Mouse (Mus musculus) liver, embryonic 14.5 days (tissue): ENCODE data around the gene Stxbp1. TPM values are rescaled to one million over a fixed set of nuclear protein-coding genes. Genes with fewer than 3 reads are reported as not detected.

Source experiments
- ATAC-seq: fragments of 200-750 bp; cut with Nextera tagmentation; 2 replicates; pipeline ENCODE4 v1.8.0; 2017; ENCODE audit warnings: moderate number of reproducible peaks, mild to moderate bottlenecking, moderate library complexity; ENCODE audit not compliant: insufficient read depth
- DNase-seq, 3 experiments: peaks; one replicate each; pipeline ENCODE4 v3.0.0-alpha.2; 2012 to 2013; ENCODE audit warnings: low read depth in 3 of 3, low spot score in 3 of 3
- H3K27ac ChIP-seq: fragments of 300-500 bp; sonication (generic); 2 replicates; pipeline ENCODE4 v1.5.1; 2014; ENCODE audit warnings: moderate library complexity, mild to moderate bottlenecking, control low read depth, inconsistent platforms
- H3K27me3 ChIP-seq: fragments of 300-500 bp; sonication (generic); 2 replicates; pipeline ENCODE4 v1.6.1; 2014; ENCODE audit warnings: mild to moderate bottlenecking, low read length, moderate library complexity; ENCODE audit not compliant: control insufficient read depth, insufficient read depth
- H3K36me3 ChIP-seq: fragments of 300-500 bp; sonication (generic); replicated peaks from 2 replicates; pipeline ENCODE4 v1.6.1; 2014; ENCODE audit warnings: low read depth; ENCODE audit not compliant: control insufficient read depth, insufficient read depth
- H3K4me1 ChIP-seq, 2 experiments: fragments of 200-500 bp in 1 of 2; fragments of 300-500 bp in 1 of 2; sonication (generic) in 1 of 2; replicated peaks; 2 replicates each; pipeline ENCODE4 v1.6.1; 2012 to 2014; ENCODE audit warnings: antibody characterized with exemption in 1 of 2, inconsistent platforms in 1 of 2, low read length in 1 of 2; ENCODE audit not compliant: control insufficient read depth in 2 of 2, insufficient read depth in 2 of 2
- H3K4me2 ChIP-seq: fragments of 300-500 bp; sonication (generic); 2 replicates; pipeline ENCODE4 v1.6.1; 2014; ENCODE audit warnings: low read depth, mild to moderate bottlenecking, control low read depth, moderate library complexity
- H3K4me3 ChIP-seq, 2 experiments: fragments of 200-500 bp in 1 of 2; fragments of 300-500 bp in 1 of 2; sonication (generic) in 1 of 2; 2 replicates each; pipeline ENCODE4 v1.5.1; 2012 to 2014; ENCODE audit warnings: low read depth in 2 of 2, low read length in 2 of 2, mild to moderate bottlenecking in 2 of 2, control low read depth in 1 of 2, inconsistent platforms in 1 of 2, moderate library complexity in 1 of 2; ENCODE audit not compliant: insufficient read depth in 1 of 2
- H3K9ac ChIP-seq: fragments of 300-500 bp; sonication (generic); replicated peaks from 2 replicates; pipeline ENCODE4 v1.6.1; 2014; ENCODE audit warnings: mild to moderate bottlenecking, control low read depth, moderate library complexity
- H3K9me3 ChIP-seq: fragments of 300-500 bp; sonication (generic); 2 replicates; pipeline ENCODE4 v1.6.1; 2016; ENCODE audit warnings: low read length, mixed read lengths; ENCODE audit not compliant: control insufficient read depth
- CTCF ChIP-seq: IDR thresholded peaks from 2 replicates; pipeline ENCODE4 v1.5.1; 2016; ENCODE audit warnings: antibody characterized with exemption, low read depth, control low read depth
- EP300 ChIP-seq: IDR thresholded peaks from 2 replicates; pipeline ENCODE4 v1.6.1; 2016; ENCODE audit warnings: antibody characterized with exemption, low read depth
- WGBS: fragments of 180-500 bp; shearing (Covaris S2); extraction: QIAGEN DNeasy Blood & Tissue Kit; methylation state at CpG from one replicate; pipeline ENCODE4 v1.1.7; 2014; ENCODE audit not compliant: insufficient replicate concordance; 5-methylcytosine and 5-hydroxymethylcytosine counted together
- polyA plus RNA-seq, 2 experiments: library from polyadenylated mRNA; depleted of rRNA in 1 of 2; stranded (reverse) in 1 of 2; unstranded in 1 of 2; fragments of >200 nt; fragmentation: Nextera tagmentation in 1 of 2; extraction: Ambion mirVana in 1 of 2; gene quantifications; 2 replicates each; pipeline versions ENCODE4 v1.2.1 to v1.2.3; 2012 to 2014

Gene Stxbp1
- polyA plus RNA-seq, 2 experiments, result 2.1 to 2.6 TPM

DNA sequence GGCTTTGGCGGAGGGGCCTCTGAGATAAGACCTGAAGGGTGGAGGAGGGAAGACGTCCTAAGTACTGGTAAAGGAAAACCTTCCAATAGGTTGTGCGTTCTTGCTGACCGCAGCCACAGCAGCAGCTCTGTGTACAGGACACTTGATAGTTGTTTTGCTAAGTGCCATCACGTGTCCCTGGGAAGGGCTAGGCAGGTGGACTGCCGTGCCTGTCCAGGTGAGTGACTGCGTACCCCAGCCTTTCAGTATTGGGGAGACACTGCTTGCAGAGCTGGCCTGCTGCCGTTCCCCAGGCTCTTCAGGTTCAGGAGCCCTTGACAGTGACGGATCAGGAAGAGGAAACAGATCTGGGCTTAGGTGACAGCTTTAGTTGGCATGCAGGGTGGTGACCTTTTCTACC, 44.2 kb upstream of the Stxbp1 start:
- Histone ChIP-seq H3K27ac (no peak overlapping the region), H3K27me3 (no peaks in the 10 kb centered on the region), H3K4me3 (no peak overlapping the region), H3K4me2 (no peak overlapping the region), H3K9ac (no peak overlapping the region), H3K36me3 (no peaks in the 10 kb centered on the region), H3K4me1 (peaks cover 13 to 39% of the 10 kb centered on the region in 2 experiments; a peak in 3 of 4 replicates), H3K9me3 (no peaks in the 10 kb centered on the region)
- ATAC-seq (no peak), DNase-seq (no peak)
- 31% methylated on average over 9 of the region's 9 CpGs for WGBS
- TF ChIP-seq EP300, result no peak
- TF ChIP-seq CTCF, result no peak

DNA sequence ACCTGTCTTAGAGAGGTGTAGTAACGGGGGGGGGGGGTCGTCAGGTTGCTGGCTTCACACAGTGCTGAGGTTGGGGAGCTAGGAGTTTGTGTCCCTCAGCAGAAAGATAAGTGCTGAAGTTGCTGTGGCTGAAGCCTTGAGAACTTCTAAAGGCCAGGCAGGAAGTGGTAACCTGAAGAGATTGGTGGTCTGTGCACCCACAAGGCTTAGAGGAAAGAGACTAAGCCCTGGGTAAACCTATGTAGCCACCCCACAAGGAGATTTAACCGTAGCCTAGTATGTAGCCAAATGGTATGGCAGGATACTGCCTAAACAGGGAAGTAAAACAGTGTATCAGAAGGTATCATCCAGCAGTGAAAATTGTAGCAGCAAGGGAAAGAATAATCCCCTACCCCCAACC, 43.2 kb upstream of the Stxbp1 start:
- Histone ChIP-seq H3K27ac (no peak overlapping the region), H3K9me3 (no peaks in the 10 kb centered on the region)
- 18% methylated on average over 3 of the region's 3 CpGs for WGBS

DNA sequence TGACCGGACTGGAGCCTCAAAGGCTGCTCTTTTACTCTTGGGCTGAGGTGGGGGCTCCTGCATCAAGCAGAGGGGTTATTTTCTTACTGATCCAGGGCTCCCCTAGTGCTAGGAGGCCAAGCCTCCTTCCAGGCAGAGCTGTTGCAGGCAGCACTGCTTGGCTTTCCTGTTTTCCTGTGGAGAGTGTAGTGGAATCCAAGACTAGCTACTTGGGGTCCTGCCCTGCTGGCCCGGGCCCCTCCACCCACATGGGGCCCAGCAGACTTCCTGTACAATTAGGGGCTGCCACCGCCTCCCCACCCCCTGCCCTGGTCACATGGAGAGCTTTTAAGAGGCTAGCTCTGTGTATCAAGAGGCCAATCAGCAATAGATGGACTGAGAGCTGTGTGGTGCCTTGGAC, 41.5 kb upstream of the Stxbp1 start:
- Histone ChIP-seq H3K4me2 (no peak overlapping the region), H3K9me3 (no peaks in the 10 kb centered on the region), H3K4me1 (peaks cover 13 to 33% of the 10 kb centered on the region in 2 experiments; a peak in 3 of 4 replicates), H3K4me3 (no peak overlapping the region), H3K27me3 (no peaks in the 10 kb centered on the region), H3K36me3 (no peaks in the 10 kb centered on the region), H3K27ac (no peak overlapping the region), H3K9ac (no peak overlapping the region)
- no peak for TF ChIP-seq CTCF
- no peak for TF ChIP-seq EP300
- ATAC-seq, result no peak
- 25% methylated on average over 3 of the region's 3 CpGs for WGBS
- DNase-seq, result no peak

More for the DNA sequence above, 43.2 kb upstream of the Stxbp1 start:
- Histone ChIP-seq H3K36me3 (no peaks in the 10 kb centered on the region), H3K4me3 (no peak overlapping the region), H3K9ac (no peak overlapping the region), H3K4me2 (no peak overlapping the region), H3K27me3 (no peaks in the 10 kb centered on the region), H3K4me1 (peaks cover 13 to 36% of the 10 kb centered on the region in 2 experiments; a peak in 3 of 4 replicates)
- ATAC-seq, result no peak
- DNase-seq, result no peak
- TF ChIP-seq CTCF (no peak), EP300 (no peak)

DNA sequence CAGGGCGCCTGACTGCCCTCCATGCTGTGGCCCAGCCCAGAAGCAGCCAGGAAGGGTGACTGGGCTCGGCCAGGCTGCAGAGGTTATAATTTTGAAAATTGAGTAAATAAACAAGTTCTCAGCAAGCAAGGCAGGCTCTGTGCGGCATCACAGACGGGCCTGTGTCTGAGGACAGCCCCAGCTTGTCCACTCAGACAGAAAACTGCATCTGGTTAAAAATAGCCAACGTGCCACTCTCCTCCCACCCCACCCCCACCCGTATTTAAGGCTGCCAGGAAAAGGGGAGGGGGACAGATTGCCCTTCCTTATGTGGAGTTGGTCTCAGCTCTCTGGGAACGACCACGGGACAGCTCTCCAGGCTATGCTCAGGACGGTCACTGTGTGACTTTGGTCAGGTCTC, 41.0 kb upstream of the Stxbp1 start:
- WGBS, result 24% methylated on average over 9 of the region's 9 CpGs
- Histone ChIP-seq H3K9ac (no peak overlapping the region), H3K4me3 (no peak overlapping the region), H3K27ac (no peak overlapping the region), H3K27me3 (no peaks in the 10 kb centered on the region), H3K4me2 (no peak overlapping the region), H3K36me3 (no peaks in the 10 kb centered on the region), H3K9me3 (no peaks in the 10 kb centered on the region), H3K4me1 (peaks cover 13 to 34% of the 10 kb centered on the region in 2 experiments; a peak in 3 of 4 replicates)
- TF ChIP-seq EP300 (no peak), CTCF (no peak)
- DNase-seq, result no peak
- ATAC-seq, result no peak

DNA sequence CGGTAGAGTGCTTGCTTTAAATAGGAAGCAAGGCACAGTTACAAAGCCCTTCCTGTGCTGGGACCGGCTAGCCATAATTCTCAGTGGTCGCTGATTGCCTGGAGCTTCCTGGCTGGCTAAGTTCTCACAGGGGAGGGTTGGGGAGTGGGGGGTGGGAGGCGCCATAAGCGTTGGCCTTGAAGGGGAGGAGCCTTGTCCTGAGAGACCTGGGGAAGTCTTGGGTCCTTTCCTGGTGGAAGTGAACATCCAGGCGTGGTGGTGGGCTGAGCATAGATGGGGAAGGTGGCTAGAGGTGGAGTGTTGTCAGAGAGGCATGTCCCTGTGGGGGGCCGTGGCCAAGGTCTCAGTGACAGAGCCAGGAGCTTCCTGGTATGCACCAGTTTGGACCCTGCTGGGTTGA, 37.7 kb upstream of the Stxbp1 start:
- ATAC-seq, result no peak
- Histone ChIP-seq H3K4me2 (no peak overlapping the region), H3K4me3 (no peak overlapping the region), H3K27me3 (no peaks in the 10 kb centered on the region), H3K9ac (no peak overlapping the region), H3K4me1 (peaks cover 0 to 24% of the 10 kb centered on the region in 2 experiments; a peak in 3 of 4 replicates), H3K36me3 (no peaks in the 10 kb centered on the region), H3K27ac (no peak overlapping the region), H3K9me3 (no peaks in the 10 kb centered on the region)
- DNase-seq, result no peak
- no peak for TF ChIP-seq CTCF
- WGBS, result 19% methylated on average over 7 of the region's 7 CpGs
